Mouse (Mus musculus) thymus, postnatal 10 days (tissue): ENCODE measurements around the gene Syn3.
A peak's percentile ranks its signal among the peaks of the same experiment; 100 is the strongest.

Source experiments
- DNase-seq, 2 experiments: peaks; one replicate each; pipeline ENCODE4 v3.0.0; 2021; ENCODE audit warnings: low spot score in 2 of 2

Syn3 gene

DNA sequence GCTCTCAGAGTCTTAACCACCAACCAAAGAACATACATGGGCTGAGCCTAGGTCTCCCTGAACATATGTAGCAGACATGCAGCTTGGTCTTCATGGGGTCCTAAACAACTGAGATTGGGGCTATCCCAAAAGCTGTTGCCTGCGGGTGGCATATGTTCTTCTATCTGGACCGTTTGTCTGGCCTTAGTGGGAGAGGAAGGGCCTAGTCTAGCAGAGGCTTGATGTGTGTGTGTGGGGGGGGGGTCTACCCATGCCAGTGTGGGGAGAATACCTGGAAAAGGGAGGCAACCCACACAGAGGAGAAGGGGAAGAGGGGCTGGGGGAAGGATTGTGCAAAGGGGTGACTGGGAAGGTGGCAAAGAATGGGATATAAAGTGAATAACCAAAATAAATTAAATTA is 281.9 kb downstream of the Syn3 start:
- DNase-seq, result no peak

DNA sequence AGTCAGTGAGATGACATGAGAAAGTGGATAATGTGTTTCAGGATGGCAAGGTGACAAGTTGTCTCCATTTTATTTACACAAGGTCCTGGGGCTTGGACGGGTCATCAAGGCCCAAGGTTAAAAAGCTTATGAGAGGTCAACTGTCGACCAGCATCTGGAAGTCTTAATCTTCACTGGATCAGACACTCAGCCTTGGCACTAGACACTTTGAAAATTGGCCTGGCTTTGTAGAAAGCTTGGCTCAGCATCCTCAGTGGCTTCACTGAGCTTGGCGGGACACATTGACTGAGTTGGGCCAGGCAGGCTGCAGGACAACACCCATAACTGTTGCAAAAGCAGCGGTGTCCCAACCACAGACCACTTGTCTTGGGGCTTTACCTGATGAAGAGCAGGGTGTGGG is 286.6 kb downstream of the Syn3 start:
- DNase-seq, result no peak

DNA sequence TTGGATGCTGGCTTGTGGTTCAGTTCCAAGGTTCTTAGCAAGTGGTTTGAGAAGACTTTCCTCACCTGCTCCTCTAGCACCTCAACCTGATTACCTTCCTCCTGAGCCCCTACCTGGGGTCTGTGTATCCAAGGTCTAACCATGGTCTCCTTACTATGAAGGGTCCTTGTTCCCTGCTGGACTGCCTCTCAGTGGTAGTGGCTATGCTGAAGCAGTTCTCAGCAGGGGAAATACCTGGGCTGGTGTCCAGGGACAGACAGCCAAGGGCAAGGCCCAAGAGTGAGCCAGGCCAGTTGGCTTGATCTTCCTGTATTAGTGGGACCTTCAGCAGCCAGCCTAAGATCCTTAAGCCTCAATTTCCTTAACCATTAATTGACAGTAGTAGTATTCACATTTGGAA is 294.8 kb downstream of the Syn3 start:
- DNase-seq, result no peak

DNA sequence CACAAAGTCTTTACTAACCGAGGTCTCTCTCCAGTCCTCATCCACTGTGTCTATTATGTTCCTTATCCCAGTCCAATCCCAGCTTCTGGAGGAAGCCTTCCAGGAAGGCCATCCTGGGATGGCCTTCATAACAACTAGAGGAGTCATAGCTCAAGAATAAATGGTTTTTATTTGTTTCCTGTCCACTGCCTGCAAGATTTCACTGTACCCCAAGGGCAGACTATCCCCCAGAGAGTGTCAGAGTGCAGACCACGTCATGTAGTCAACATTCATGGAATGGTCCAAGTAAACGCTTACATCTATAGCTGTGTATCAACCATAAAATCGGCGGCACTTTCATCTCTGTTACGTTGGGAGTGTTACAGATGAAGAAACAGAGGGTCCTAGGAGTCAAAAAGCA is 295.5 kb downstream of the Syn3 start:
- no peak for DNase-seq

DNA sequence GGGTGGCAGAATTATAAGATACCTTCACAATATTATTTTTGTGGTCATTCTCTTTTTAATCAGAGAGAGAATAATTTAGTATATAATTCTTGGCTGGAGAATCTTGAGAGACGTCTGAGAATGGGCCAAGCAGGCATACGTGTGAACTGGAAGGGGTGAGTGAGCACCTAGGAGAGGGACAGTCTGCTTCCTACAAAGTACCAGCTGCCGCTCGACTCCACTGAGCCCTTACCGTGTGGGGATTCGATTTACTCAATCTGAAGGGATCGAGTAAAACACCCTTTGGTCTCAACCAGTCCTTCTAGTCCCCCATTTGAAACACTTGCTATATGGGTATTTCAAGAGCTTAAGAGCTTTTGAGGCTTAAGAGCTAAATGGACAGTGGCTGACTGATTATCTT is 296.9 kb downstream of the Syn3 start:
- DNase-seq, result no peak

DNA sequence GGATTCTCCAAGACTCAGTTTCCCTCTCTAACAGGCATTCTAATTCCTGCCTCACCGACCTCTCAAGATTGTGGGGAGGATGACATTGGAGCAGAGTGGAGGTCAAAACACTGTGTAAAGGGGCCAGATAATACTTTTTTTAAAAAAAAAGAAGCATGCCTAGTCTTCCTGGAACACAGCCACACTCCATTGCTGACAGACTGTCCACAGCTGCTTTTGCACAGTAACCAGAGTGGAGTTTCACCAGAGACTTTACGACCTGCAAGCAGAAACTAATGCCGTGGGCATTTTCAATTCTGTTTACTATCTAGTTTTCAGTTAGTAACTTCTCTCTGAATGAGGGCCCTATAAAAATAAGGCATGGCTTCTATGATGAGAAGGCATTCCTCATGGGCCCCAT is 297.7 kb downstream of the Syn3 start:
- DNase-seq, result no peak

DNA sequence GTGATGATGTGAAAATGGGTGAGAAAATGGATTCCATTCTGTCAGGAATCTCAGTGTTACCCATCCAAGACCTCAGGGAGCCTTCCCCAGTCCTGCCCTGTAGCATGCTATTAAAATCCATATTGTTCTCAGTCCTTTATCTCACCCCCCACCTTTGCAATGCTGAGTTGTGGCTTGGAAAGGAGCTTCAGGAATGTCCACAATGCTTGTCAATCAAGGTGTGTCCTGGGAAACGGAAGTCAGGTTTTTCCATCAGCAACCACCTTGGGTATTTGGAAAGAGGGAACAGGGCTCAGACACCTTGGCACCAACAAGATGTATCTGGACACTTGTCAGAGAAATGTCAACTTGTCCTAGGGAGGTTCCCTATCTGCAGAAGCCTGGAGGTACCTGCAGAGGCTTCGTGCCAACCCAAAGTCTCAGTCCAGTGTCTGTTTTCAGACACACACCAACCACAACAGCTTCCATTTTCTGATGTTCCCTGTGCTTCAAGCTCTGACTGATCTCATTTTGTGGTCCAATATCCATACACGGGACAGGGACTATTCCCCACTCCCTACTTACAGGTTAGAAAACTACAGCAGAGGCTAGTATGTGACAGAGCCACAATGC is 302.2 kb downstream of the Syn3 start:
- DNase-seq, result no peak

DNA sequence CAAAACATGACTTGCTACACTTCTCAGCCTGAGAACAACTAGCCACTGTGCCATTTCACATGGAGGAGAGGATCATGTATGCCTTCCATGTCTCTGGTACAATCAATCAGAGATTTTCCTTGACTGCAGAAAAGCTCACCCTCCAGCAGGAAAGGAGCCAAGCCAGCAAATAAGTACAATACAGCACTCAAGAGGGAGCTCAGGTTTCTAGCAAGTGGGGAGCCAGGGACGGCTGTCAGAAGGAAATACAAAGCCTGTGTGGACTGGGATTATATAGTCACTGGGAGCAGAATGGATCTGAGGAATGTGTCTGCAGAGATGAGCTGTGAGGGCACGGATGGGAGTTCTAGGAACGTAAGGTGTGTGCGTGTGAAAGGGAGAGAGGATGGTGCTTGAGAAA is 304.0 kb downstream of the Syn3 start:
- no peak for DNase-seq

DNA sequence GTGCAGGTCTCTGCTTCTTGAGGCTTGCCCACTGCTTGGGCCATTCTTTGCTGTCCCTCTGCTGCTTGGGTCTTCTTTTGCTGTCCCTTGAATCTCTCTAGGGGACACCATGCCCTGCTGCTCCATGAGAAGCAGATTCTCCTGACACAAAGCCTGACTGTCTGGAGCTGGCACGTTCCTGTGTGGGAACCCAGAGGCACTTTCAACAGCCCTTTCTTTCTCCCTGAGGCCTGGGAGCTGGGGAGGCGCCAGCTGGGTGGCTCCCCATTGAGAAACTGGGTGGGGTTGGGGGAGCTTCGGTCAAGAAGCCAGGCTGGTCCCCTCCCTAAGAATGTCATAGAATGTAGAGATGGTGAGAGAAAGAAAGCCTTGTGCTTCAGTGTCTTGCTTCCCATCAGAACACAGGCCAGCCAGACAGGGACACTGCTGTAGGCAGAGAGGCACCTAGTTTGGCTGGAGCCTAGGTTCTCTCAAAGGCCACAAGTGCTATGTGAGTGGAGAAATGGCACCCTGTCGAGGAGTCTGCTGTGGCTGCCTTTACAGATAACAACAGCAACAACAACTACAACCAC is 304.7 kb downstream of the Syn3 start:
- DNase-seq, result no peak

DNA sequence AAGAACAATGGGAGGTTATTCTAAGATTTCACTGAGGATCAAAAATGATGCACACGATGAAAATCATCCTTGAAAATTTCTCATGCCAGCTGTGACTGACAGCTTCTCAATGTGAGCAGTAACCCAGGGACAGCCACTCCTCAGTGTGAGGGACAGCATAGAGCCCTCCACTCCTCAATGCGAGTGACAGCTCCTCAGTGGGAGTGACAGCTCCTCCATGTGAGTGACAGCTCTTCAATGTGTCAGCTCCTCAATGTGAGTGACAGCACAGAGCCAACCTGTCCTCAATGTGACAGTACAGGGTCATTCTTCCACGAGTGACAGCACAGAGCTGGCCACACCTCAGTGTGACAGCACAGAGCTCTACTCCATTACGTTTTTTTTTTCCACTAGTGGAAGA is 310.1 kb downstream of the Syn3 start:
- no peak for DNase-seq

DNA sequence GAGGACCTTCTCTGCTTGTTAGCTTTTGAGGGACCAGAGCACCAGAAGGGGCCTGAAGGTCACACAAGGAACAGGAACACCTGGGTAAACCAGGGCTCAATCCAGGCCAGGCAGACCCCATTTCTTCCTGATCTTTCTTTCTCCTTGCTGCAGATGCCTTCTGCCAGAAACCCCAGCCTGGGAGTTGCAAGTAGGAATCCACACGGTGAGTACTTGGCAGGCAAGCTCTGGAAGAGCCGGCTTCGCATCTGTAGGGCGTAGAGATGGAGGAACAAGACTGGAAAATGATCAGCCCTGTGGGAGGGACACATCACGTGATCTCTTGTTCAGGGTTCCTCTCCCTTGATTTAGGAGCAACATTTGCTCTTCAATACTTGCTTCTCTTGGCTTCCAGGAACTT is 310.8 kb downstream of the Syn3 start:
- DNase-seq, result no peak

DNA sequence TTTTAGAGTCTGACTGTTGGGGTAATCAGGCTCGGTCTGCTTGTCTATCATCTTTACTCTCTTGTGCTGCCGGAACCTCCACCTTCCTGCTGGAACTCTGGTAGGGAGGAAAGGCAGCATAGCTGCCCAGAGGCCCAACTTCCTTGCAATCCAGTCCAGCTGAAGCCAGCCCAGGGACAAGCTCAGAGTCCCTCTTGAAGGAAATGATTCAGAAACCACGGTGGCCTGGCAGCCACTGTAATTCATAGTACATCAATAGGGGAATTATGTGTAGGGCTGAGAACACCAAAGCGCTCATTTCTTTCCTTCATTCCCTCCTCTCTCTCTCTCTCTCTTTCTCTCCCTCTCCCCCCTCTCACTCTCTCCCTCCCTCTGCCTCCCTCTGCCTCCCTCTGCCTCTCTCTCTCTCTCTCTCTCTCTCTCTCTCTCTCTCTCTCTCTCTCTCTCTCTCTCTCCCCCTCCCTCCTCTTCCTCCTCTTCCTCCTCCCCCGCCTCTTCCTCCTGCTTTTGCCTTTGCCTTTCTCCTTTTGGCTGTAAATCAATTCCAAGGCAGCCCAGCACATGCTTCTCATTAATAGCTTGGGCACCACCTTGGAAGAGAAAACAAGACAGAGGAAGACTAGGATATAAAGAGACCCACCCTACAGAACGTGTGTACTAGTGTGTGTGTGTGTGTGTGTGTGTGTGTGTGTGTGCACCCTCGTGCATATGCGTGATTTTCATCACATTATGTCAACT is 315.4 kb downstream of the Syn3 start:
- DNase-seq, result no peak

DNA sequence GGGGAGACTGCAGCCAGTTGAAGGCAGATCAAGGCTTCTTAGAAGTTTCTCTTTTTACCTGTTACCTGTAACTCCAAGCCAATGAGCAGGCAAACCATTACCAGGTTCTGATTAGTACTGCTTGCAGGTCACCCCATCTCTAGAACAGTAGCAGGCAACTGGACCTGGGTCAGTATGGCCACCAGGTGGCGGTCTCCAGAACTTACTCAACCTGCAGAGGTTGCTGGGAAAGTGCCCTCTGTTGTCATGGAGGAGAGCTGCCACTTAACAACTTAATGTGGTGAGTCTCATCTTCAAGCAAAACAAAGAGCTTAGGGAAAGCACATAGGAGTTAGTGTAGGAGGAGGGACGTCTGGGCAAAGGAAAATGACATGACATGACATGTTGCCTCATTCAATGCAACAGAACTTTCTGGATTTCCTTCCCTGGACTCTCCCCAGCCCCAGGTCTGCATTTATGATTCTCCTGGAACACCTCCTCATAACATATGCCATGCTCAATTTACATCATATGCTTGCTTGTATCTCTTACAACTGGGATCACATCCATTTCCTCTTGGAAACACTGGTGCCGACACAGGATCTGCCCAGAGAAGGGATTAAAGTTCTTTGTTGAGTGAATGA is 316.4 kb downstream of the Syn3 start:
- peak in 1 of 2 experiments; percentile 22 for DNase-seq

DNA sequence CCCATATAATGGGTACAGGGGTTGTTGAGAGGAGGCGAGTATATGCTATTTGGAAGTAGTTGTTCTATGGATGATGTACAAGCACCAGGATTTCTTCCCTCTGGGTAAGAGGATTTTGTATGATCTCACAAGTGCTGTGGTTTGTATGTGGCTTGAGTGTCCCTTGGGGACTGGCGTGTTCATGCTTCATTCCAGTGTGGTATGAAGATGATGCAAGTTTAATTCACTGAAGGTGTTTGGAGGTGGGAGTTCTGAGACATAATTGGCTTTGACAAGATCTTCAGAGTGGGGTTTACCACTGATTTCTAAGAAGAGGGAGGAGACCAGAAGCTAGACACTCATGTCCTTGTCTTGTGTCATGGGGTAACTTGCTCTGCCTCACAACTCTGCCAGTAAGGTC is 322.3 kb downstream of the Syn3 start:
- no peak for DNase-seq

DNA sequence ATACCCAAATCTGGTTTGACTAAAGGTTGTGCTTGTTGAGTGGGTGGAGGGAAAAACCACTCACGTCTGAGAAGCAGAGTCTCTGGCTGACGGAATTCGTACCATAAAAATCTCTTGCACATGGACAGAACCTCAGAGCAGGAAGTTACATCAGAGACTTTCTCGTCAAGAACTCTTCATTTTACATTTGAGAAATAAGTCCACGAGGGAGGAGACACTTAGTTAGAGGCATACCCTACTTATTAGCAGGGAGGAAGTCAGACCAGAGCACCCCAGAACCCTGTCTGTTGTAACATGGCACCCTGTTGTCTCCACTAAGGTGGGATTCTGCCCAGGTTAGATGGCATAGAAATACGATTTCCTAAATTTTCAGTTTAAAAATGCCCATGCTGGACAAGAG is 324.7 kb downstream of the Syn3 start:
- DNase-seq, result no peak

DNA sequence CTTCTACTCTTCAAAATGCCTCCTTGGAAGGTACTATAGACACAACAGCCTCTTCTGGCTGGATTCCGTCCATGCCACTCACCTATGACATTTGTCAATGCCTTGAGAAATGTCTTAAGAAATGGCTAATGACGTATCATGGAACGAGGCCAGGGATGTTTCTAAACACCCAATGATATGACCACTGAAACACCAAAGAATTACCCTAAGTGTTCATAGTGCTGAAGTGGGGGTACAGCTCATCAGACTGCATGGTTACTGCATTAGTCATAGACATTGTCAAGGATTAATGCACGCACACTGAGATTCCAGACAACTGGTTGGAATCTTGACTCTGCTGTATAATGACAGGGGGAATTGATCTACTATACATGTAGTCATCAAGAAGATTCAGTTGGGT is 325.4 kb downstream of the Syn3 start:
- no peak for DNase-seq

DNA sequence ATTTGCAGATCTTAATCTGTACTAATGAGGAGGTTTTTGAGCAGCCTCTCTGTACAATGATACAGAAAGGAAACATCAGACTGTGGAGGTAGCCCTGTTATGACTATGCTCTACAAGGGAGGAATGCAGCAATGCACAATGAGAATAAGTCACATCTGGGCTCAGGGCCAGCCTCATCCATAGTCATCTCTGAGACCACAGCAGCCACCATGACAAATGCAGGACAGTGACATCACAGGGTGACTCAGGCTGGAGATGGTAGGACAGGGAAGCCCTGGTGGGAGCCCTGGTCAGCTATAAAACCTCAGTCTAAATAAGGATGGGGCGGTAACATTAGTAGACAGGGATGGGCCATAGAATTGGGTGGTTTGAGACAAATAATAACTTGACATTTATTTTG is 327.4 kb downstream of the Syn3 start:
- no peak for DNase-seq

DNA sequence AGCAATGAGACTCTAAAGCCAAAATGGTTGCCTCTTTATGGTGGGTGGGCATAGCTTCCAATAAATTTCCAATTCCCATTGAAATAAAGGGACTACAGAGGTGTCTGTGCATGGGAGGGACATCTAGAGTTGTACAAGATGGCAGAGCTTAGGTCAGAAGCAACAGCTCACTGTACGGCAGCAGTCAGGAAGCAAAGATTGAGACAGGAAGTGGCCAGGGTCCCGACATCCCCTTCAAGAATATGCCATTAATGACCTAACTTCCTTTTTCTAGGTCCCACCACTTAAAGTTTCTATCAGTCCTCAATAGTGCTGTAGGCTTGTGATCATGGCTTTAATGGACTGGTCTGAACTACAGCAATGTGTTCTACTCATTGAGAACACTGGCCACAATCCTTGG is 330.6 kb downstream of the Syn3 start:
- DNase-seq, result no peak

DNA sequence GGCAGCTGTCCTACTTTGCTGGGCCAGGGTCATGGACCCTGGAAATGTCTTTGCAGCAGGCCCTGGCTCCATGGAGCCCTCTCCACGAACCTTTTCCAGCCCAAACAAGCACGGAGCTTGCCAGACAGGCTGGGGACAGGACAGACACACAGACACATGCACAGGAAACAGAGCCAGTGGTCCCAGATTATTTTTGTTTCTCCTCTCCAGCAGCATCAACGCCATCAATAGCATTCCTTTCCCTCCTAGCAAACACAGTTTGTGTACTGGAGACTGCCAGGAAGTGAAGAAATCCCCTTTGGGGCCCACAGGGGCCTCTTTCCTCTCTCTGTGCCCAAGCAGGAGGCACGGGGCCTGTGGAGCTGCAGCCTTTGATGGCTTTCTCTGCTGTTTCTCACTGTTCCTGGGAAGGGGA is 331.8 kb downstream of the Syn3 start:
- DNase-seq, result no peak

DNA sequence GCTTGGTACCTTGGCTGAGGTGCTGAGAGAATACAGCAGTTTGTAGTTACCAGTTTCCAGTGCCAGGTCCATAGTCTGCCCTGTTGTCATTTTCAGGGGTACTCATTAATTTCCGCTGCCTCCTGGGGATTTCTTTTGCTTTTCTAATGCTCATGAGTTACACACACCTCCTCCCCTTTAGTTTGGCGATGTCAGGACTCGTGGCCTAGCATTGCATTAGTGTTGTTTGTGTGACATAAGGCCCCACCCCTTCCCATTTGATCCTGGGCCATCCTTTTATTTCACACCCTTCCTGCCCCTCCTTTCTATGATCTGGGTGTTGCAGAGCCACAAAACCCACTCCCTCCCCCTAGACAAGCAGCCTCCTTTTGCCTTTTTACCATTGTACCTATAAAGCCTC is 334.6 kb downstream of the Syn3 start:
- DNase-seq, result no peak

DNA sequence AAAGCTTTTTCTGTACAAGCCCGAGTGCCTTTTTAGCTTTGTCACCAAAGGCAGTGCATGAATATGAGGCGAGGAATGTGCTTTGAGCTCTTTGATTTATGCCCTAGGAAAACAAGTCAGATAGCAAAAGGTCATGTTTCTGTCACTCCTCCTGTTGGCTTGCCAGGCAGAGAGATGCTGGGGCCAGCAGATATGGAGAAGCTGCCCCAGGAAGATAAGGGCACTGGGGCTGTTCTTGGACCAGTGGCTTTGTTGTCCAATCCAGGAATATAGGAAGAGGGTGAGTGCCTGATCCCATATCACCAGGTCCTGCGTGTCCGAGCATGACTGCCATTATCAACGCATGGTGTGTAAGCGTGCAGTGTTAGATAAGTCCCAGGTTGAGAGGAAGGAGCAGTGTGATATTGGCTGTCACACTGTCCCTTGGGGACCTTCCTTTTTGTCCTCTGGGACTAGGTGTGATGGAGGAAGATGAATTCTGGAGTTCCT is 336.9 kb downstream of the Syn3 start:
- DNase-seq, result no peak

DNA sequence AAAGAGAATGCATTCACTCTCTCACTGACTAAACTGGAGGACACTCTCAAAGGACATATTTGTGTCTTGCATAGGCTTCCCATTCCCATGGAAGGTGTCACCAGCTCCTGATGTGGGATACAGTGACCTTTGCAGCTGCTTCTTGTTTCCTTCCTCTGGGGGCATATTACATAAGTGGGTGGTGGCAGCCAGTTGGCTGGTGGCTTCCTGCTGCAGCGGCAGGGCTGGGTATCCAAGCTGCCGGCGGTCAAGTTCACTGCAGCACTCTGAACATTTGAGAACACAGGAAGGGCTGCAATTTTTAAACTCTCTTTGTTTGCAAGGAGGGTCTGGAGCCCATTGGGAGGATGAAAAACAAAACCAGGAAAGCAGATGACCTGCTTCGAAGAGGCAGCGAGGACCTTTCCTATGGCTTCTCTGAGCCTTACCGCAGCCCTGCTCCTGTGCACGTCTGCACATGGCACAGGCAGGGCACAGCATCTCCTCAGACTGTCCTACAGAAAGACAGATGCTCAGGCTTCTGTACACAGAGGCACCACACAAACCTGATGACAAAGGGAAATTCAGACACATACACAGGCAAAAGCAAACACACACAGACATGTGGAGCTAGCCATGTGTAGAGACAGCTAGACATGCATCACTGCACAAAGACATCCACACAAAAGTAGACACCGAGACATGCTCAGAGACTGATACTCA is 340.3 kb downstream of the Syn3 start:
- DNase-seq, result no peak
